Mouse (Mus musculus): ENCODE results near the gene Mgmt.

DNA sequence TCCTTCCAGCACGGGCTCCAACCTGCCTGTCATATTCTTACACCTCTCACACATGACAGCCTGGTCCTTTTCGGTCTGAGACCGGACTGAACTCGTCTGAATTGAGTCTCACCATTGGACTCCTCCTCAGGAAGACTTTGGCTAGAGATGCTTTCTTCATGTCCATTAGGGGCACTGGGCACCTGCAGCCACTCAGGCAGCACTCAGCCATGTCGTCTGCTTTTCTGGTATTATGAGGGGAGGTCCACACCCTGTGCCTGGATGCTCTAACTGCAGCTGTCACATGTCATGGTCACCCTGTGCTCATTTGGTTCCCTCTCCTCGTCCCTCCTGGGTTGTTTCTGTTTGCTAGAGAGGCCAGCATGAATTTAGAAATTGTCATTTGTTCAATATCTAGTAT lies 27.8 kb downstream of the Mgmt start:
- TF ChIP-seq CTCF (IDR thresholded peaks at IDR 0.05; ENCODE audit: low read depth, low read length) (no peak), POLR2A (IDR thresholded peaks at IDR 0.05; ENCODE audit: borderline replicate concordance, low read depth, low read length) (no peak)

Data from bone marrow macrophage, adult 2 months (primary cell).